Mouse (Mus musculus): Measurements from ENCODE around the gene Spint1. TPM values are rescaled to one million over a fixed set of nuclear protein-coding genes. Genes with fewer than 3 reads are reported as not detected.

The Spint1 gene
- polyA plus RNA-seq, 1 experiment from 2014 or later, result 0.32 TPM

GRCm38 (mm10) chr2:119261326-119261725 is 24.2 kb downstream of the Spint1 start:
- no peaks in the 10 kb centered on the region for H3K79me2 ChIP-seq (ENCODE audit: inconsistent target)
- H3K4me3 ChIP-seq (ENCODE audit: inconsistent target), result no peak overlapping the region
- H3K27ac ChIP-seq, result no peak overlapping the region
- WGBS (ENCODE audit: missing documents), result 83% methylated on average over 2 of the region's 2 CpGs
- no peaks in the 10 kb centered on the region for H3K36me3 ChIP-seq (ENCODE audit: inconsistent target)

- peak overlapping the region; percentile 73 for H3K27ac ChIP-seq
- WGBS (ENCODE audit: missing documents), result 4% methylated on average over 8 of the region's 8 CpGs
Measured at GRCm38 (mm10) chr2:119262978-119263377, 25.8 kb downstream of the Spint1 start.

GRCm38 (mm10) chr2:119263813-119264212 is 26.7 kb downstream of the Spint1 start:
- Histone ChIP-seq H3K27ac (peak overlapping the region; percentile 73), H3K36me3 (ENCODE audit: inconsistent target) (no peaks in the 10 kb centered on the region)
- WGBS (ENCODE audit: missing documents), result 77% methylated on average over 5 of the region's 5 CpGs

More at GRCm38 (mm10) chr2:119262978-119263377, 25.8 kb downstream of the Spint1 start:
- Histone ChIP-seq H3K36me3 (ENCODE audit: inconsistent target) (no peaks in the 10 kb centered on the region), H3K79me2 (ENCODE audit: inconsistent target) (no peaks in the 10 kb centered on the region), H3K4me3 (ENCODE audit: inconsistent target) (no peak overlapping the region)

GRCm38 (mm10) chr2:119270286-119270642 is 33.1 kb downstream of the Spint1 start:
- Histone ChIP-seq H3K4me3 (ENCODE audit: inconsistent target) (peak overlapping the region; percentile 44), H3K27ac (no peak overlapping the region), H3K36me3 (ENCODE audit: inconsistent target) (no peaks in the 10 kb centered on the region), H3K79me2 (ENCODE audit: inconsistent target) (peaks cover 21% of the 10 kb centered on the region)
- WGBS (ENCODE audit: missing documents), result 90% methylated on average over 9 of the region's 9 CpGs

More at GRCm38 (mm10) chr2:119263813-119264212, 26.7 kb downstream of the Spint1 start:
- no peak overlapping the region for H3K4me3 ChIP-seq (ENCODE audit: inconsistent target)
- peaks cover 2% of the 10 kb centered on the region; the same call in 1 of the 2 replicates for H3K79me2 ChIP-seq (ENCODE audit: inconsistent target)

GRCm38 (mm10) chr2:119270643-119271331 is 33.6 kb downstream of the Spint1 start, which contains the start of gene Rhov:
TSS of gene Rhov (minus strand) at chr2:119271272.
- Histone ChIP-seq H3K27ac (no peak within 1 kb of the TSS), H3K79me2 (ENCODE audit: inconsistent target) (peaks cover 21% of the 10 kb centered on the region), H3K36me3 (ENCODE audit: inconsistent target) (no peaks in the 10 kb centered on the region), H3K4me3 (ENCODE audit: inconsistent target) (peak within 1 kb of the TSS; percentile 44)
- WGBS (ENCODE audit: missing documents), result 4% methylated on average over 46 of the region's 49 CpGs

GRCm38 (mm10) chr2:119274126-119274525 is 37.0 kb downstream of the Spint1 start:
- no peak overlapping the region for H3K4me3 ChIP-seq (ENCODE audit: inconsistent target)
- H3K27ac ChIP-seq, result no peak overlapping the region
- H3K79me2 ChIP-seq (ENCODE audit: inconsistent target), result peaks cover 16% of the 10 kb centered on the region
- WGBS (ENCODE audit: missing documents), result 100% methylated on average over 1 of the region's 1 CpGs
- H3K36me3 ChIP-seq (ENCODE audit: inconsistent target), result no peaks in the 10 kb centered on the region

GRCm38 (mm10) chr2:119276926-119277325 is 39.8 kb downstream of the Spint1 start:
- Histone ChIP-seq H3K27ac (no peak overlapping the region), H3K4me3 (ENCODE audit: inconsistent target) (no peak overlapping the region), H3K79me2 (ENCODE audit: inconsistent target) (no peaks in the 10 kb centered on the region), H3K36me3 (ENCODE audit: inconsistent target) (no peaks in the 10 kb centered on the region)
- WGBS (ENCODE audit: missing documents), result 80% methylated on average over 7 of the region's 7 CpGs

GRCm38 (mm10) chr2:119277810-119278209 is 40.6 kb downstream of the Spint1 start:
- no peak overlapping the region for H3K4me3 ChIP-seq (ENCODE audit: inconsistent target)
- no peaks in the 10 kb centered on the region for H3K79me2 ChIP-seq (ENCODE audit: inconsistent target)
- H3K36me3 ChIP-seq (ENCODE audit: inconsistent target), result no peaks in the 10 kb centered on the region
- 94% methylated on average over 23 of the region's 23 CpGs for WGBS (ENCODE audit: missing documents)
- H3K27ac ChIP-seq, result no peak overlapping the region

- Histone ChIP-seq H3K4me3 (ENCODE audit: inconsistent target) (no peak overlapping the region), H3K27ac (no peak overlapping the region), H3K79me2 (ENCODE audit: inconsistent target) (no peaks in the 10 kb centered on the region), H3K36me3 (ENCODE audit: inconsistent target) (no peaks in the 10 kb centered on the region)
- 89% methylated on average over 5 of the region's 7 CpGs for WGBS (ENCODE audit: missing documents)
Measured at GRCm38 (mm10) chr2:119281899-119282565, 44.9 kb downstream of the Spint1 start.

GRCm38 (mm10) chr2:119287372-119287771 is 50.2 kb downstream of the Spint1 start:
- 98% methylated on average over 5 of the region's 5 CpGs for WGBS (ENCODE audit: missing documents)
- Histone ChIP-seq H3K79me2 (ENCODE audit: inconsistent target) (peaks cover 32% of the 10 kb centered on the region), H3K4me3 (ENCODE audit: inconsistent target) (no peak overlapping the region), H3K36me3 (ENCODE audit: inconsistent target) (peaks cover 21% of the 10 kb centered on the region), H3K27ac (no peak overlapping the region)

- Histone ChIP-seq H3K79me2 (ENCODE audit: inconsistent target) (peaks cover 42% of the 10 kb centered on the region), H3K4me3 (ENCODE audit: inconsistent target) (peak within 1 kb of the TSS; percentile 98), H3K27ac (peak within 1 kb of the TSS; percentile 99), H3K36me3 (ENCODE audit: inconsistent target) (peaks cover 31% of the 10 kb centered on the region)
- WGBS (ENCODE audit: missing documents), result 2% methylated on average over 31 of the region's 31 CpGs
Measured at GRCm38 (mm10) chr2:119288270-119288882, 51.2 kb downstream of the Spint1 start, which contains the start of gene Vps18. TSS of gene Vps18 (plus strand) at chr2:119288740.

GRCm38 (mm10) chr2:119289014-119289416 is 51.9 kb downstream of the Spint1 start:
- Histone ChIP-seq H3K27ac (peak overlapping the region; percentile 99), H3K79me2 (ENCODE audit: inconsistent target) (peaks cover 49% of the 10 kb centered on the region), H3K36me3 (ENCODE audit: inconsistent target) (peaks cover 37% of the 10 kb centered on the region), H3K4me3 (ENCODE audit: inconsistent target) (peak overlapping the region; percentile 98)
- WGBS (ENCODE audit: missing documents), result 2% methylated on average over 11 of the region's 11 CpGs

- 94% methylated on average over 5 of the region's 5 CpGs for WGBS (ENCODE audit: missing documents)
- Histone ChIP-seq H3K79me2 (ENCODE audit: inconsistent target) (peaks cover 81% of the 10 kb centered on the region), H3K4me3 (ENCODE audit: inconsistent target) (no peak overlapping the region), H3K36me3 (ENCODE audit: inconsistent target) (peaks cover 63% of the 10 kb centered on the region), H3K27ac (no peak overlapping the region)
Measured at GRCm38 (mm10) chr2:119292281-119292680, 55.1 kb downstream of the Spint1 start.

GRCm38 (mm10) chr2:119292852-119293251 is 55.7 kb downstream of the Spint1 start:
- peaks cover 87% of the 10 kb centered on the region for H3K79me2 ChIP-seq (ENCODE audit: inconsistent target)
- H3K27ac ChIP-seq, result no peak overlapping the region
- no peak overlapping the region for H3K4me3 ChIP-seq (ENCODE audit: inconsistent target)
- WGBS (ENCODE audit: missing documents), result 92% methylated on average over 17 of the region's 17 CpGs
- H3K36me3 ChIP-seq (ENCODE audit: inconsistent target), result peaks cover 68% of the 10 kb centered on the region

- 95% methylated on average over 15 of the region's 17 CpGs for WGBS (ENCODE audit: missing documents)
- no peak overlapping the region for H3K4me3 ChIP-seq (ENCODE audit: inconsistent target)
- H3K27ac ChIP-seq, result no peak overlapping the region
- peaks cover 71% of the 10 kb centered on the region for H3K36me3 ChIP-seq (ENCODE audit: inconsistent target)
- peaks cover 92% of the 10 kb centered on the region for H3K79me2 ChIP-seq (ENCODE audit: inconsistent target)
Measured at GRCm38 (mm10) chr2:119293311-119293710, 56.1 kb downstream of the Spint1 start.
